8 mouse cellular contexts compared by ENCODE assay signal in the genomic region with DNA sequence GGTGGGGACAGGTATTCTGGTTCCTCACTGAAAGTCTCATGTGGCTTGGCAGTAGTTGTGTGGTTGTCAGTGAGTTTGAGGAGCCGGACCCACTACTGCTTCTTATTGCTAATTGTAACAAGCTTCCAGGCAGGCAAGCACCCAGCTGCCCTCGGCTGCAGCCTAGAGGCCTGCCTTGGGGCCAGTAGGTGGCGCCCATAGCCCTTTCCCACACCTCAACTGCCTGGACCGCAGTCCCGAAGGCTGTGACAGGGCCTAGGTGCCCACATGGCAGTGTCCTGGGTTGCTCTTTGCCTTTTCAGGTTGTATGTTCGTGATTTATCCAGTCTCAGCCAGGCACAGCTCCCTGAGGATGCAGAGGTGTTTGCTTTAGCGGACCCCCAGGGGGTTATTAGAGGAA. TPM values are rescaled to one million over a fixed set of nuclear protein-coding genes. Genes with fewer than 3 reads are reported as not detected.
A peak's percentile ranks its signal among the peaks of the same experiment; 100 is the strongest.
DNase-seq lines count a peak whose midpoint lies in the region; TF ChIP-seq lines count a peak whose summit lies in the region.

No protein-coding gene starts in this region.

- no peaks in the 10 kb centered on the region for H3K9me3 ChIP-seq in E14TG2a.4 (ENCODE audit: low read length)

- peaks cover 8% of the 10 kb centered on the region; the same call in 1 of the 2 replicates for H3K36me3 ChIP-seq in E14TG2a.4 (ENCODE audit: insufficient read depth, low read length)

- peaks cover 87% of the 10 kb centered on the region for H3K4me1 ChIP-seq in E14TG2a.4 (replicated peaks; ENCODE audit: low read depth, low read length)
- H3K4me1 ChIP-seq in lung, adult 2 months (ENCODE audit: control insufficient read depth, insufficient read depth, low read length): no peaks in the 10 kb centered on the region; the same call in none of the 2 replicates
- H3K4me1 ChIP-seq in olfactory bulb, adult 2 months (ENCODE audit: control insufficient read depth, insufficient read depth, low read length): peaks cover 16% of the 10 kb centered on the region

- 20% methylated on average over 7 of the region's 7 CpGs for WGBS in lung, adult 2 months
- WGBS in olfactory bulb, adult 2 months: 19% methylated on average over 7 of the region's 7 CpGs

- no peak overlapping the region for H3K27ac ChIP-seq in olfactory bulb, adult 2 months (ENCODE audit: insufficient read depth, low read depth, low read length)

- DNase-seq in cerebellum, adult 18-20 months: peak; percentile 85
- DNase-seq in forelimb bud, embryonic 11.5 days (ENCODE audit: low read depth, low spot score): peak; percentile 57
- peak; percentile 88 for DNase-seq in heart, postnatal 4 days
- DNase-seq in layer of hippocampus, adult 18-20 months (ENCODE audit: low spot score in 2 of 2): peak; percentile 62 to 85
- DNase-seq in lung, adult 2 months: peak; percentile 69
- peak; percentile 47 for DNase-seq in testis, postnatal 14 days (ENCODE audit: low spot score)

- no peaks in the 10 kb centered on the region for H3K27me3 ChIP-seq in E14TG2a.4 (ENCODE audit: insufficient read depth, low read length)

- H3K4me3 ChIP-seq in E14TG2a.4 (replicated peaks; ENCODE audit: low read length): peak overlapping the region; percentile 39
- no peak overlapping the region for H3K4me3 ChIP-seq in lung, adult 2 months (replicated peaks; ENCODE audit: extremely low read depth, low read depth, low read length)
- H3K4me3 ChIP-seq in olfactory bulb, adult 2 months (ENCODE audit: insufficient read depth, low read depth, low read length): no peak overlapping the region

- TF ChIP-seq CTCF in E14TG2a.4 (conservative IDR thresholded peaks at IDR 0.05; ENCODE audit: low read length): peak; percentile 70
- TF ChIP-seq CTCF in lung, adult 2 months (IDR thresholded peaks at IDR 0.05; ENCODE audit: insufficient read depth, low read length): peak; percentile 67
- TF ChIP-seq CTCF in olfactory bulb, adult 2 months (IDR thresholded peaks at IDR 0.05; ENCODE audit: insufficient read depth, low read depth, low read length): peak; percentile 96

- TF ChIP-seq POLR2A in lung, adult 2 months (IDR thresholded peaks at IDR 0.05; ENCODE audit: borderline replicate concordance, extremely low read depth, low read depth, low read length): no peak
- TF ChIP-seq POLR2A in olfactory bulb, adult 2 months (IDR thresholded peaks at IDR 0.05; ENCODE audit: insufficient read depth, low read depth, low read length): no peak

RNA-seq across cellular contexts. Expression of a gene that starts 16.2 kb away (rescaled TPM):
- total RNA-seq in heart, postnatal 4 days (2021): 10 to 100 TPM; 50.3 to 52.7 TPM
- total RNA-seq in layer of hippocampus, adult 18-20 months (2021): 10 to 100 TPM; 59.2 to 60.1 TPM
- polyA plus RNA-seq in lung, adult 2 months (2012; rRNA removed): 11.9 and 15.5 TPM in 2 replicates
- not detected in 2 replicates for polyA plus RNA-seq in olfactory bulb, adult 2 months (2012; ENCODE audit: insufficient read depth, insufficient read length, low replicate concordance, missing spikeins)
